Mouse (Mus musculus): ENCODE measurements around the gene Grik2.

Gene Grik2

GRCm38 (mm10) chr10:49788381-49788906, at the start of gene Grik2:
Gene Grik2, minus strand, starts transcription at chr10:49788766.
- in situ Hi-C loops (cut with MboI, MseI) = no loop called here

- in situ Hi-C loops (cut with MboI, MseI) = no loop called here
These were observed 45.8 kb upstream of the Grik2 start for GRCm38 (mm10) chr10:49834392-49834791.

- in situ Hi-C loops (cut with MboI, MseI) = no loop called here
These were observed 18.7 kb upstream of the Grik2 start for GRCm38 (mm10) chr10:49807276-49807675.

GRCm38 (mm10) chr10:49801001-49801400, 12.4 kb upstream of the Grik2 start:
- in situ Hi-C loops (cut with MboI, MseI) = no loop called here

- in situ Hi-C loops (cut with MboI, MseI) = no loop called here
These were observed 5.6 kb upstream of the Grik2 start for GRCm38 (mm10) chr10:49794129-49794528.

GRCm38 (mm10) chr10:49790326-49790725, 1.8 kb upstream of the Grik2 start:
- in situ Hi-C loops (cut with MboI, MseI) = no loop called here

- in situ Hi-C loops (cut with MboI, MseI) = no loop called here
These were observed 1.1 kb upstream of the Grik2 start for GRCm38 (mm10) chr10:49789711-49790110.

- in situ Hi-C loops (cut with MboI, MseI) = no loop called here
These were observed 348 bp upstream of the Grik2 start for GRCm38 (mm10) chr10:49788914-49789313.

- in situ Hi-C loops (cut with MboI, MseI) = no loop called here
These were observed 1.9 kb downstream of the Grik2 start for GRCm38 (mm10) chr10:49786630-49787029.

- in situ Hi-C loops (cut with MboI, MseI) = no loop called here
These were observed 3.1 kb downstream of the Grik2 start for GRCm38 (mm10) chr10:49785477-49785876.

GRCm38 (mm10) chr10:49784831-49785230, 3.7 kb downstream of the Grik2 start:
- in situ Hi-C loops (cut with MboI, MseI) = no loop called here

GRCm38 (mm10) chr10:49782741-49783691, 5.5 kb downstream of the Grik2 start:
- in situ Hi-C loops (cut with MboI, MseI) = no loop called here

- in situ Hi-C loops (cut with MboI, MseI) = no loop called here
These were observed 6.5 kb downstream of the Grik2 start for GRCm38 (mm10) chr10:49782061-49782460.

GRCm38 (mm10) chr10:49780430-49780829, 8.1 kb downstream of the Grik2 start:
- in situ Hi-C loops (cut with MboI, MseI) = no loop called here

GRCm38 (mm10) chr10:49768897-49769296, 19.7 kb downstream of the Grik2 start:
- in situ Hi-C loops (cut with MboI, MseI) = no loop called here

GRCm38 (mm10) chr10:49767556-49767955, 21.0 kb downstream of the Grik2 start:
- in situ Hi-C loops (cut with MboI, MseI) = no loop called here

GRCm38 (mm10) chr10:49762607-49763006, 26.0 kb downstream of the Grik2 start:
- in situ Hi-C loops (cut with MboI, MseI) = no loop called here

GRCm38 (mm10) chr10:49751769-49752168, 36.8 kb downstream of the Grik2 start:
- in situ Hi-C loops (cut with MboI, MseI) = no loop called here

- in situ Hi-C loops (cut with MboI, MseI) = no loop called here
These were observed 56.7 kb downstream of the Grik2 start for GRCm38 (mm10) chr10:49731841-49732240.

GRCm38 (mm10) chr10:49723706-49724105, 64.9 kb downstream of the Grik2 start:
- in situ Hi-C loops (cut with MboI, MseI) = no loop called here

GRCm38 (mm10) chr10:49716856-49717255, 71.7 kb downstream of the Grik2 start:
- in situ Hi-C loops (cut with MboI, MseI) = no loop called here

- in situ Hi-C loops (cut with MboI, MseI) = no loop called here
These were observed 78.8 kb downstream of the Grik2 start for GRCm38 (mm10) chr10:49709748-49710147.

GRCm38 (mm10) chr10:49704446-49704845, 84.1 kb downstream of the Grik2 start:
- in situ Hi-C loops (cut with MboI, MseI) = no loop called here

All from T-helper 2 cell (primary cell).